Mouse (Mus musculus) midbrain, embryonic 10.5 days (tissue): Measurements from ENCODE around the gene Rpl13. TPM values are rescaled to one million over a fixed set of nuclear protein-coding genes. Genes with fewer than 3 reads are reported as not detected.

Experiments used
- DNase-seq: peaks from one replicate; pipeline ENCODE4 v3.0.0-alpha.2; 2017; ENCODE audit warnings: low spot score
- H3K27ac ChIP-seq: fragments of 300-500 bp; sonication (generic); replicated peaks from 2 replicates; pipeline ENCODE4 v1.5.1; 2016; ENCODE audit warnings: mild to moderate bottlenecking
- H3K27me3 ChIP-seq: fragments of 300-500 bp; sonication (generic); 2 replicates; pipeline ENCODE4 v1.6.1; 2016; ENCODE audit warnings: low read depth, mild to moderate bottlenecking; ENCODE audit not compliant: poor library complexity, severe bottlenecking
- H3K36me3 ChIP-seq: fragments of 300-500 bp; sonication (generic); 2 replicates; pipeline ENCODE4 v1.6.1; 2016; ENCODE audit warnings: mild to moderate bottlenecking, moderate library complexity
- H3K4me1 ChIP-seq: fragments of 300-500 bp; sonication (generic); 2 replicates; pipeline ENCODE4 v1.6.1; 2016
- H3K4me3 ChIP-seq: fragments of 300-500 bp; sonication (generic); 2 replicates; pipeline ENCODE4 v1.5.1; 2016; ENCODE audit warnings: mild to moderate bottlenecking, moderate library complexity
- H3K9me3 ChIP-seq: fragments of 300-500 bp; sonication (generic); replicated peaks from 2 replicates; pipeline ENCODE4 v1.6.1; 2016; ENCODE audit warnings: mild to moderate bottlenecking
- WGBS: fragments of 180-500 bp; shearing (Covaris S2); methylation state at CpG from one replicate; pipeline ENCODE4 v1.1.7; 2016; 5-methylcytosine and 5-hydroxymethylcytosine counted together
- polyA plus RNA-seq: library from polyadenylated mRNA; unstranded; fragments of >200 nt; fragmentation: Nextera tagmentation; extraction: Ambion mirVana; gene quantifications from 2 replicates; pipeline ENCODE4 v1.2.1, GENCODE M21; 2016

Rpl13 gene
- polyA plus RNA-seq, 1 experiment from 2014 or later: 1,392 TPM

DNA sequence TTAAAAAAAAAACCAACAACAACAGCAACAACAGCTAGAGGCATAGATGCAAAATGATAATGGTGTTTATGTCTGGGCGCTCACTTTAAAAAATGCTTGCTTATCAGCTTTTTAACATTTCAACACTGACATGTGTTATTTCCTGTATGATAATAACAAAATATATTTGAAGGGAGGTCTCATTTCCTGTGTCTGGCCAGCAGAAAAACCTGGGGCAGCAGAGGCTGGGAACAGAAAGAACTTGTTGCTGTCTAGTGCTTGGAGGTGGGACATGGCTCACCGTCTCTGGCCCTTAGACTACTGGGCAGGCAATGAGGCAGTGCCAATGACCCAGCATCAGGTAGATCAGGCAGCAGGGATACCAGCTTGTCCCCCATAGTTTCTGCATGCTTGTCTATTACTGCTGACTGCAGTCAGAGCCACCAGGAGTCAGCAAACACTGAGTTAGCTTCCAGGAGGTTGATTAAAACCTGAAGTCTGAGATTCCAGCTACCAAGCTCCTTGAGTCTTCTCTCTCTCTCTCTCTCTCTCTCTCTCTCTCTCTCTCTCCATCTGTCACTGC is 11.8 kb downstream of the Rpl13 start:
- WGBS: 82% methylated on average over 2 of the region's 2 CpGs
- Histone ChIP-seq H3K9me3 (no peaks in the 10 kb centered on the region), H3K27ac (no peak overlapping the region), H3K27me3 (peaks cover 50% of the 10 kb centered on the region), H3K4me1 (peaks cover 33% of the 10 kb centered on the region), H3K4me3 (no peak overlapping the region), H3K36me3 (no peaks in the 10 kb centered on the region)
- DNase-seq: no peak

DNA sequence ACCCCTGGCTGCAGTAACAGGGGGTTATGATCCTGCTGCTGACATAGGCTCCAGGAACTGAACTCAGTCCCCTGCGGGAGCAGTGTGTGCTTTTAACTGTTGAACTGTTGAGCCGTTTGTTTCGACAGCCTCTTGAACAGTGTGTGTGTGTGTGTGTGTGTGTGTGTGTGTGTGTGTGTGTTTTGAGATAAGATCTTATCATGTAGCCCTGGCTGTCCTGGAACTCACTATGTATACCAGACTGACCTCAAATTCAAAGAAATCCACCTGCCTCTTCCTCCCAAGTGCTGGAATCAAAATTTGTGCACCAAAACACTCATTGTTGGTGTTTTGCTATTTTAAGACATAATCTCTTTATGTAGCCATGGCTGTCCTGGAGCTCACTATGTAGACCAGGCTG is 12.5 kb downstream of the Rpl13 start:
- Histone ChIP-seq H3K27me3 (peaks cover 56% of the 10 kb centered on the region), H3K4me3 (no peak overlapping the region), H3K27ac (no peak overlapping the region), H3K36me3 (no peaks in the 10 kb centered on the region), H3K9me3 (no peaks in the 10 kb centered on the region), H3K4me1 (peaks cover 33% of the 10 kb centered on the region)
- WGBS: 87% methylated on average over 3 of the region's 3 CpGs
- no peak for DNase-seq

DNA sequence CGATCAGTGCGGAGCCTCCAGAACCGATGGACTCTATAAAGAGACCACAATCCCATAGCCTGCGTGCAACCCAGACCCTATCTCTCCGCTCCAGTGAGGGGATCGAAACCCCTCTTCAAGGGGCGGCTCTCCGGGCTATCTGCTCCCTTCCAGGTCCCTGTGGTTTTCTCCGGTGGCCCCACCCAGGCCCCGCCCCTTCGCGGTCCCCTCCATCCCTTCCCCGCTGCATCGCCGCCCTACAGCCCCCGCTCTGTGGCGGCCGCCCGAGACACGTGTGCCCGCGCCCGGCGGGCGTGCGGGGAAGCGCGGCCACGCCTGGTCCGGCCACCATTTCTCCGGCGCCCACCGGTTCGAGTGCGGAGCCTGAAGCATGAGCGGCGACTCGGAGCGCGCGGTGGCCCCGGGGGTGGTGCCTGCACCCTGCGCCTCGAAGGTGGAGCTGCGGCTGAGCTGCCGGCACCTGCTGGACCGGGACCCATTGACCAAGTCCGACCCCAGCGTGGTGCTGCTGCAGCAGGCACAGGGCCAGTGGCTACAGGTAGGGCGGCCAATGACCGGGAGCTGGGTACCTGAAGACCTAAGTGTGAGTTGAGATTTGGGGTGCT is 15.1 kb downstream of the Rpl13 start, which contains the start of gene Cpne7:
Gene Cpne7, plus strand, starts transcription at position 248 of the 605 bp plus-strand sequence.
- H3K27me3 ChIP-seq: peaks cover 63% of the 10 kb centered on the region
- H3K4me1 ChIP-seq: peaks cover 24% of the 10 kb centered on the region
- no peaks in the 10 kb centered on the region for H3K36me3 ChIP-seq
- peak within 1 kb of the TSS; percentile 34; the same call in 1 of the 2 replicates for H3K27ac ChIP-seq
- H3K9me3 ChIP-seq: no peaks in the 10 kb centered on the region
- WGBS: 1% methylated on average over 51 of the region's 51 CpGs
- DNase-seq: no peak
- H3K4me3 ChIP-seq: peak within 1 kb of the TSS; percentile 62

DNA sequence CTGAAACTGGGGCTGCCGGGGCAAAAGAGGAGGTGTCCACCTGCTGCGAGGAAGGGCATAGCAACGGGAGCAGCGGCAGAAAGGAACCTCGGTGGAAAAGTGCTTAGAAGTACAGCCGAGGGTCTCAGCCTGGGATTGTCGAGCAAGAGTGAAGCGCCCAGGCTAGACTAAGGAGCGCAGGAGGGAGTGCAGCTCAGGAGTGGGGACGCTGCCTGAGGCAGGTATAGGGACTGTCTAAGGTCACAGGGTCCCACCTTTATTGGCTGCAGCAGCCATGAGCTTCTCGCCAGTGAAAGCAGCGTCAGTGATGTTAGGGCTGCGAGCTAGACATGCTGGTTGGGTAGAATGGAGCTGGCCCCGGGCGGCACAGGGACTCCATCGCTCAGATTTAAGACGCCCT is 15.6 kb downstream of the Rpl13 start:
- 2% methylated on average over 17 of the region's 17 CpGs for WGBS
- no peaks in the 10 kb centered on the region for H3K9me3 ChIP-seq
- no peak overlapping the region for H3K27ac ChIP-seq
- H3K36me3 ChIP-seq: no peaks in the 10 kb centered on the region
- H3K4me3 ChIP-seq: peak overlapping the region; percentile 62
- no peak for DNase-seq
- H3K27me3 ChIP-seq: peaks cover 67% of the 10 kb centered on the region
- H3K4me1 ChIP-seq: peaks cover 24% of the 10 kb centered on the region

DNA sequence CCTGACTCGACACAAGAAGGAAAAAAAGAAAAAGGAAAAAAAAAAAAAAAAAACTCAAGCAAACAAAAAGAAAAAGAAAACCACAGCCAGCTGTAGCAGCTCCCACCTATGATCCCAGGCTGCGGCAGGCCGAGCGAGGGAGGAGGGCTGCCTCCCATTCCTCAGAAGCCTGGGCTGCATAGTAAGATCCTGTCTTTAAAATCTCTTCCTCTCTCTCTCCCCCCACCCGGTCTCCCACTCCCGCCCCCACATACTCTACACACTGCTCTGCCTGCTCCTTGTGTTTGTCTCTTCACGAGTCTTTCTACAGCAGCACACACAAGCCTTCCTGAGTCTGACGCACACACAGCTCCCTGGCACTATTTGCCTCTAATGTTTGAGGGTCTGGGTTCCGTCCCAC is 19.9 kb downstream of the Rpl13 start:
- 77% methylated on average over 9 of the region's 9 CpGs for WGBS
- Histone ChIP-seq H3K4me1 (peaks cover 30% of the 10 kb centered on the region), H3K4me3 (no peak overlapping the region), H3K27me3 (peaks cover 73% of the 10 kb centered on the region), H3K9me3 (no peaks in the 10 kb centered on the region), H3K36me3 (no peaks in the 10 kb centered on the region), H3K27ac (no peak overlapping the region)
- DNase-seq: no peak

DNA sequence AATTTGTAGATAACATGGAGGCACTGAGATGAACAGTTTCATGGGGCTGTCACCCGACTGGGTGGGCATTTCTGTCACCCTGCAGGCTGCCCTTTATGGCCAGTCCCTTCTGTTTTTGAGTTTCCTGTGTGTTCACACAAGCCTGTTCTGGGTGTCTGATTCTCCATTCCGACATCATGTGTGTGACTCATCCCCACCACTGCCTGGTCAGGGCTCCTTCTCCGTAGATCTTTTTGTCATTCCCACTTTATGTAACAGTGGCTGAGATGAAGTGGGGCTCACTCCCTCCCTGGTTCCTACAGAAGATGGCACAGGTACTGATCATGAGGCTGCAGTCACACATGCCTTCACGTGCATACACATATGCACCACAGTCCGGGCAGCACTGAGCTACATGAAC is 20.5 kb downstream of the Rpl13 start:
- H3K27me3 ChIP-seq: peaks cover 73% of the 10 kb centered on the region
- WGBS: 83% methylated on average over 5 of the region's 5 CpGs
- H3K36me3 ChIP-seq: no peaks in the 10 kb centered on the region

DNA sequence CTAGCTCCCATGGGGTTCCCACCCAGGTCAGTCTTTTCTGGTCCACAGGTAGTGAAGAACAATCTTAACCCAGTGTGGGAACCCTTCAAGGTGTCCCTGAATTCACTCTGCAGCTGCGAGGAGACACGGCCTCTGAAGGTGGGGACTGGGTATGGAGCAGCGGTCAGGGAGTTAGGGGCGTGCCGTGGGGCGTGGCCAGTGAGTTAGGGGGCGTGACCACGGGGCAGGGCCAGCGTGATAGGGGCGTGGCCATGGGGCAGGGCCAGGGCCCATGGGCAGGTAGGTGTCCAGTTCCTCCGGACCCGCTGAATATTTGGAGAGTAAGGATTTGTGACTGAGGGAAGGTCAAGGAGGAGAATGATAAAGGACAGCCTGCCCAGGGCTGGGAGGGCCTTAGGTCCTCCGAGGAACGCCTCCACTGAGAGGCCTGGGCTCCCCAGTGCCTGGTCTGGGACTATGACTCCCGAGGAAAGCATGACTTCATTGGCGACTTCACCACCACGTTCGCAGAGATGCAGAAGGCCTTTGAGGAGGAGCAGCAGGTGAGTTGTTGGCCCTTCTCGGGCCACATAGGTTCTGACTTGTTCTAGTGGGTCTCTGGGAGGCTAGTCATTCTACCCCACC is 24.2 kb downstream of the Rpl13 start:
- DNase-seq: peak; percentile 68
- WGBS: 8% methylated on average over 19 of the region's 19 CpGs
- Histone ChIP-seq H3K27ac (no peak overlapping the region), H3K27me3 (peaks cover 52% of the 10 kb centered on the region), H3K9me3 (no peaks in the 10 kb centered on the region), H3K36me3 (no peaks in the 10 kb centered on the region), H3K4me1 (peaks cover 17% of the 10 kb centered on the region), H3K4me3 (peak overlapping the region; percentile 29)

More for the DNA sequence above, 20.5 kb downstream of the Rpl13 start:
- H3K9me3 ChIP-seq: no peaks in the 10 kb centered on the region
- DNase-seq: no peak
- no peak overlapping the region for H3K4me3 ChIP-seq
- H3K27ac ChIP-seq: no peak overlapping the region
- H3K4me1 ChIP-seq: peaks cover 23% of the 10 kb centered on the region

DNA sequence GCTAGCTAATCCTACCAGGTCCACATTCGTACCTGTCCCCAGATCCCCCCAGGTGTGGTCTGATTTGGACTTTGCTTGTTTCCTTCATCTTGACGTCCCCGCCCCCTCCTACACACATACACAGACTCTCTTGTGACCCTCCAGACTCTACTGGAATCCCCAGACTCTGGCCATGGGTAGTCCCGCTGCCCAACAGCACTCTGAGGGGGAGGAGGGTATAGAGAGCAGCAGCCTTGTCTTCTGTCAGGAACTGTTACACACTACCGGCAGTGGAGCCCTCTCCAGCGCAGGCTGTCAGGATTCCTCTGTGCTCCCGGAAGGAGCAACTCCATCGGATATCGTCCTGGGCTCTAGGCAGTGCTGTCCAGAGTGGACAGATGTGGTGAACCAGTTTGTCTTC is 28.9 kb downstream of the Rpl13 start:
- no peak overlapping the region for H3K4me3 ChIP-seq
- peaks cover 26% of the 10 kb centered on the region for H3K4me1 ChIP-seq
- peaks cover 27% of the 10 kb centered on the region for H3K27me3 ChIP-seq
- no peak for DNase-seq
- H3K36me3 ChIP-seq: no peaks in the 10 kb centered on the region
- no peak overlapping the region for H3K27ac ChIP-seq
- H3K9me3 ChIP-seq: peaks cover 4% of the 10 kb centered on the region; the same call in 1 of the 2 replicates
- 73% methylated on average over 9 of the region's 9 CpGs for WGBS

DNA sequence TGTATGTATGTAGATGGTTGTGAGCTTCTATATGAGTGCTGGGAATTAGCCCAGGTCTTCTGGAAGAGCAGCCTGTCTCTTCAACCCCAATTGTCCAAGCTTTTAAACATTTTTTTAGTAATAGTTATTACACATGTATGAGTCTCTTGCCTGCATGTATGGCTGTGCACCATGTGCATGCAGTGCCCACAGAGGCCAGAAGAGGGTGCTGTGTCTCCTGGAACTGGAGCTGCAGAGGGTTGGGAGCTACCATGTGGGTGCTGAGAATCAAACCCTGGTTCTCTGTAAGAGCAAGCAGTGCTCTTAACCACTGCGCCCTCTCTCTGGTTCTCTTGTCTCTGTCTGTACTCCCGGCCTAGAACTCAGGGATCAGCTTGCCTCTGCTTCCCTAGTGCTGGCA is 30.8 kb downstream of the Rpl13 start:
- H3K9me3 ChIP-seq: peaks cover 4% of the 10 kb centered on the region; the same call in 1 of the 2 replicates
- H3K4me1 ChIP-seq: peaks cover 29% of the 10 kb centered on the region
- peaks cover 8% of the 10 kb centered on the region; the same call in 1 of the 2 replicates for H3K27me3 ChIP-seq
- 94% methylated on average over 2 of the region's 2 CpGs for WGBS
- H3K27ac ChIP-seq: no peak overlapping the region
- no peak for DNase-seq
- H3K4me3 ChIP-seq: no peak overlapping the region
- no peaks in the 10 kb centered on the region for H3K36me3 ChIP-seq

DNA sequence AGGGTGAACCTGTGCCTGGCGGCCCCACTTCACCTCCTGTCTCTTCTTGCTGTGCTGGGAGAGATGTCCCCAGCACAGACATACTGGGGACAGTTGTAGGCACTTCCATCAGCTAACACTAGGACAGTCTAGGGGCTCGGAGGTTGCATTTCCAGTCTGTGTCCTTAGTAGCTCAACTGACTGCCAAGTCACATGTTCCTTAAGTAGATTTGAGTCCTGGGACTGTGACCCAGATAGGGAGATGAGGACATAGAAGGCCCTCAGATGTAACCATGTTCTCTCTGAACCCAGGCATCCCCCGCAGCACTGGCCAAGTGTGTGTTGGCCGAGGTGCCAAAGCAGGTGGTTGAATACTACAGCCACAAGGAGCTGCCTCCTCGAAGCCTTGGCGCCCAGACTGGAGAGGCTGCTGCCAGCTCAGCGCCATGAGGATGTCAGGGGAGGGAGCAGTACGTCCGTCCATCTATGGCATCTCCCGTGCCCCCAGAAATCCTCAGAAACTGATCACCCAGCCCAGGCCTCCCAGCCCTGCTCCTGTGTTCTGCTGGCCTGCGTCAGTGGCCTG is 32.1 kb downstream of the Rpl13 start:
- DNase-seq: no peak
- Histone ChIP-seq H3K27me3 (peaks cover 8% of the 10 kb centered on the region; the same call in 1 of the 2 replicates), H3K9me3 (peaks cover 4% of the 10 kb centered on the region; the same call in 1 of the 2 replicates), H3K4me3 (no peak overlapping the region), H3K36me3 (no peaks in the 10 kb centered on the region), H3K27ac (peak overlapping the region; percentile 25; the same call in 1 of the 2 replicates), H3K4me1 (peaks cover 31% of the 10 kb centered on the region)
- 86% methylated on average over 11 of the region's 11 CpGs for WGBS

DNA sequence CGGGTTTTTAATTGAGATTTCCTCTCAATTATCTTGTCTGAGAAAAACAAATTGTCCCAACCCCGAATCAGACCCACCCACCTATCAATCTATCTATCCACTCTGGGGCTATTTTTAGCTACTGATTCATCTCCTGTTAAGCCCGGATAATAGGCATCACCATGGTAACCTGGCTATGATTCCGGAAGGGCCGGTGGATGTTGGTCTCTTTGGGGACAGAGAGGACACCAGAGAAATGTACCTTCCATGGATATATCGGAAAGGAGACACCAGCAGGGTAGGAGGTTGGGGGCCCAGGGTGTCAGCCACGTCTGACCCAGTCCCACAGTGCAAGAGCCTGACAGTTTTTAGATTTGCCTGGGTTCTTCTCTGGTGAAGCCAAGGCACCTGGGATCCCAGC is 33.3 kb downstream of the Rpl13 start:
- WGBS: 28% methylated on average over 7 of the region's 7 CpGs
- peak overlapping the region; percentile 69 for H3K27ac ChIP-seq
- H3K4me3 ChIP-seq: no peak overlapping the region

DNA sequence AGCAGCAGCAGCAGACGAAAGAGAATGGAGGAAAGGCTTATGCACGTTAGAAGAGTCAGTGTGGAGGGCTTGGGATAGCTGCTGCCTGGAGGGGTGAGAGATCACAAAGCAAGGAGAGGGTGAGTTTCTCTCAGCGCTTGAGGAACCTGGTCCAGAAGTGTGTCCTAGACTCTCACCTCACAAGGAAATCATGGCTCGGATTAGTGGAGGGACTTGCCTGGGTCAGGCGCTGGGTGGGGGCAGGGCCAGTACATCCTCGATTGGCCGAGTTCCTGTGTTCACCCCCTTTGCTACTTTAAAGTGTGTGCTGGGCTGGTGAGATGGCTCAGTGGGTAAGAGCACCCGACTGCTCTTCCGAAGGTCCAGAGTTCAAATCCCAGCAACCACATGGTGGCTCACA is 33.7 kb downstream of the Rpl13 start:
- peak overlapping the region; percentile 69 for H3K27ac ChIP-seq
- peaks cover 4% of the 10 kb centered on the region; the same call in 1 of the 2 replicates for H3K9me3 ChIP-seq
- WGBS: 48% methylated on average over 9 of the region's 9 CpGs
- no peaks in the 10 kb centered on the region for H3K36me3 ChIP-seq
- no peak for DNase-seq
- no peak overlapping the region for H3K4me3 ChIP-seq
- H3K4me1 ChIP-seq: peaks cover 31% of the 10 kb centered on the region
- H3K27me3 ChIP-seq: peaks cover 8% of the 10 kb centered on the region; the same call in 1 of the 2 replicates

More for the DNA sequence above, 33.3 kb downstream of the Rpl13 start:
- H3K36me3 ChIP-seq: no peaks in the 10 kb centered on the region
- no peak for DNase-seq
- peaks cover 31% of the 10 kb centered on the region for H3K4me1 ChIP-seq
- peaks cover 8% of the 10 kb centered on the region; the same call in 1 of the 2 replicates for H3K27me3 ChIP-seq
- peaks cover 4% of the 10 kb centered on the region; the same call in 1 of the 2 replicates for H3K9me3 ChIP-seq
